Mouse (Mus musculus): ENCODE data around the gene Tubb1.

The Tubb1 gene

DNA sequence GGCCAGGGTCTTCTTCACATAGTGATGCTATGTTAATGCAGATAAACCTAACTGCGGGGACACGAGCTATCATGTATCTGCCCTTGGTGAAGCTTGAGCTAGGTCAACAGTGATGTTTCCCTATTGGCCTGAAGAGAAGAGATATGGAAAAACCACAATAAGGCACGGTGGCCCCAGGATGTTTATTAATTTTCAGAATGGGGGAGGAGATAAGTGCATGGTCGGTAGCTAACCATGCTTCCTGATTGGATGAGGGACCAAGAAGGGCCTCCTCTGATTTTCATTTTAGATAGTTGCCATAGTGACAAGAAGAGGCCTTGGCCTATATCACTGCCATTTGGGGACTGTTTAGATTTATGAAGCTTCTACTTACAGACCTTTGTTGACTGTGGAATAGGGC lies 19.8 kb downstream of the Tubb1 start:
- no peak for TF ChIP-seq GATA4 (IDR thresholded peaks at IDR 0.05; ENCODE audit: insufficient replicate concordance, low read length)

DNA sequence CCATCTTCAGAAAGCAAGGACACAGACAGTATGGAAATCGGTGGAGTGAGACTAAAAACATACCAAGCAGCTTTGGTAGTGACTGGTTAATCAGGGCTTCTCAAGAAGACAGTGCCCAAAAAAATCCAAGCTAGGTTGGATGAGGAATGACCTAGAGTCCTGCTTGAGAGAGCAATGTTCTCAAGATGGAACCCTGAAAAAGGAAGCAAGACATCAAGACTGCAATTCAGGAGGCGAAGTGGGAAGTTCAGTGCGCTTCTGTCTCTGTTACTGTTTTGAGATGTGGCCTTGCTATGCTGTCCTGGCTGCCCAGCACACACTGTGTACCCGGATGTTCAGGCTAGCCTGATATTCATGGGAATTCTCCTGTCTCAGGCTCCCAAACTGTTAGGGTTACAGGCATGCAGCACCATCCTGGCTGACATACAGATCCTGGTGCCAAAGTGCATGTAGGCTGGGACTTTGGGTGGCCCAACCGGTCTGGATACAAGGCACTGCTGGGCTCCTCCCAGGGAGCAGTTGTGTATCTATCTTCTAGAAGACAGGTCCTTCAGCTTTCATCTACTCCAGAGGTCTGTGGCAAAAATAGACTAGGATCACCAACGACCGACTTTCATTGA lies 20.4 kb downstream of the Tubb1 start:
- no peak for TF ChIP-seq GATA4 (IDR thresholded peaks at IDR 0.05; ENCODE audit: insufficient replicate concordance, low read length)

DNA sequence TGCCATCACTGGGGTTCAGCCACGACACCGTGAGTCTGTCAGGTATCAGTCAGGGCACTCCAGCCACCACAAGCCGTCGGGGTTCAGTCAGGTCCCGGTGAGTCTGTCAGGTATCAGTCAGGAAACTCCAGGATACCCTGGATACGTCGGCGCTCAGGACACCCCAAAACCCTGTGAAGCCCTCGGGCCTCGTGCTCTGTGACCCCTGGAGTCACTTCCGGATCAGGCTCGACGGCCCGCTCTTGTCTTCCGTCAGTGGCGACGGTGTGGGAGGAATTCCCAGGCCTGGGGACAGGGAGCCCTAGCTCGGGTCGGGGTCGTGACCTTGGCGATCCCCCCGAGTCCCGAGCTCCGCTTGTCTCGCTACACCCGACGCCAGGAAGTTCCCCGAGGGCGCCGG lies 21.9 kb downstream of the Tubb1 start:
- TF ChIP-seq GATA4 (IDR thresholded peaks at IDR 0.05; ENCODE audit: insufficient replicate concordance, low read length), result no peak

DNA sequence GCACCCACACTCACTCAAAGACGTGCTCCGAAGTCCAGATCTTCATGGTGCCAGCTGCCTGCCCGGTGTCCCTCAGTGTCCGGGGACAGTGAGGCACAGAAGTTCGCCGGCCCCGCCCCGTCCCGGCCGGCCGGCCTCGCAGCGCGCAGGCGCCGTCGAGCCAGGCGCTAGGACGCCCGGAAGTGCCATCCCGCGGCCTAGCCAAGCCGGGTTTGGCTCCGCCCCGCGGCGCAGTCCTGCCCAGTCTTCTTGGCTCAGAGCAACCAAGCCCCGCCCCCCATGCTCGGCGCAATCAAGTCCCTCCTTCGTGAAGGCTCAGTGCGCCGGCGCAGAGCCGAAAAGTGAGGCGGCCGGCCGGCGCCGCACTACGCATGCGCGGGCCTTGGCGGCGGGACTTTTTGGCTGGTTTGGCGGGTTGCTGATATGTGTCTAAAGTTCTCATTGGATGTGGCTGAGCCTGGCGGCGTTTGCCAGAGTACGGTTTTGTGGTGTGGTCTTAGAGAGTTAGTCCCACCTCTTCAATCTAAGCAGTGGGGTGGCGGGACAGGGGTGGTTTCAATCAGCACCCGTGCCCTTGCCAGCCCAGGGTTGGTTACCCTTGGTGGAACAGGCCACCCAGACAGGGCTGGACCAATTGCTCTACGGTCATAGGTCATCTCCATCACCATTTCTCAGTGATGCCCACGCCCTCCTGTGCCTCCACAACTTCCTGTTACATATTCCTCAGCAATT lies 22.5 kb downstream of the Tubb1 start, which contains the start of gene Prelid3b:
Gene Prelid3b (minus strand): TSS at position 264 of the 732 bp plus-strand sequence.
- TF ChIP-seq GATA4 (IDR thresholded peaks at IDR 0.05; ENCODE audit: insufficient replicate concordance, low read length), result peak; percentile 78; the same call in 1 of the 2 replicates

DNA sequence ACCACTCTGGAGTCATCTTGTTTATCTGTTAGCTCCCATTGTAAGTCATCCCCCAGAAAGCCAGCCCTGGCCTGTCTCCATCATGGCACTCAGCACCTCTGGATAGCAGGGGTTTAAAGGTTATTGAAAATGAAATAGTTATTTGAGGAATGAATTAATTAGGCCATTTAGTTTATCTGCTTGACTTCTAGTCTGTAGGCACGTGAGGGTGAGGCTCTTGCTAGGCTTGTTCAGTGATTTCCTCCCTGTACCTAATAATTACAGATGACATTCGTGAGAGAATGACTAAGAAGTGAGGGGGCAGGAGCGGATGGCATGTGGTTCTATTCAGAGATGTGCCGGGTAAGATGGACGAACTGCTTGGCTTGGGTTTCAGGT lies 23.0 kb downstream of the Tubb1 start:
- TF ChIP-seq GATA4 (IDR thresholded peaks at IDR 0.05; ENCODE audit: insufficient replicate concordance, low read length), result no peak

DNA sequence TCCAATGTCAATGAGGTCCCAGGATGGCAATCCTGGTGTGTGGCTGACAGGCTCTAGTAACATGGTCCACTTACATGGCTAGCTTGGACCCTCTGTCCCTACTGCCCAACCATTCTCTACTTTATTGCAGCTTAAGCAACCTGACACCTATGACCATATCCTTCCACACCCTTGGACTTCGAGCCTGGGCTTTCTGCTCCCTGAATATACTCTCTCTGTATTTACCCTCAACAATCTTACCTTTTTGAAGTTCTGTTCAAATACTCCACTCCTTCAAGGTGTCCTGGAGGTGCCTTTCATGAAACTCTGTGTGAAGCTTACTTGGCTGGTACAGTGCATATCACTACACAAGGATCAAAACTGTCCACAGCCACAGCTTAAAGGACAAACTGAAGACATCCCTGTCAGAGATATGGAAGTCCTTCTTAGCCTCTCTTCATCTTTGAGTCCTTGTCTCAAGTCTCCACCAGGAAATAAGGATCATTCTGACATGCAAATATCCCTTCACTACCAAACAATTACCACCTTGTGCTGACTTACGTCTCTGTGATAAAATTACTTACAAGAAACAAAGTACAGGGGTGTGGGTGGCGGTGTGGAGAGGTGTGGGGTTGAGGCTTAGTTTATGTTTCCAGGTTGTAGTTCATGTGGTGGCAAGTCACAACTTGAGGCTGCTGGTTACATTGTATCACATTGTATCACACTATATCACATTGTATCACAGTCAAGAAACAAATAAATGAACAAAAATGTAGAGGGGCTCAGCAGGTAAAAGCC lies 27.2 kb downstream of the Tubb1 start:
- TF ChIP-seq GATA4 (IDR thresholded peaks at IDR 0.05; ENCODE audit: insufficient replicate concordance, low read length), result no peak

DNA sequence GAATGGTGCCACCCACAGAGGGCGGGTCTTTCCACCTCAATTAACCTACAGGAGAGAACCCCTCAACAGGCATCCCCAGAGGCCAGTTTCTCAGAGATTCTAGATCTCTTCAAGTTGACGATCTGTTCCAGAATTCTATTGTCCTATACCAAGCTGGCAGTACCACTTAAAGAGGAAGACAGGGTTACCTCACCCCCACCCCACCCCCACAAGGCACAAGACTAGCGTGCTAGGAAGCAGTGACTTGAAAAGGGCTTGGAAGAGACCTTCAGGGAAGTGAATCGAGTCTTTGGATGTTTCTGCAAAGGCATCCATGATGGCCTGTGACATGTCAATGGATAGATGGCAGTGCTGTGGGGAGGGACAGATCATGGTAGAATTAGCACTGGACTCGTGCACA lies 28.3 kb downstream of the Tubb1 start:
- no peak for TF ChIP-seq GATA4 (IDR thresholded peaks at IDR 0.05; ENCODE audit: insufficient replicate concordance, low read length)

DNA sequence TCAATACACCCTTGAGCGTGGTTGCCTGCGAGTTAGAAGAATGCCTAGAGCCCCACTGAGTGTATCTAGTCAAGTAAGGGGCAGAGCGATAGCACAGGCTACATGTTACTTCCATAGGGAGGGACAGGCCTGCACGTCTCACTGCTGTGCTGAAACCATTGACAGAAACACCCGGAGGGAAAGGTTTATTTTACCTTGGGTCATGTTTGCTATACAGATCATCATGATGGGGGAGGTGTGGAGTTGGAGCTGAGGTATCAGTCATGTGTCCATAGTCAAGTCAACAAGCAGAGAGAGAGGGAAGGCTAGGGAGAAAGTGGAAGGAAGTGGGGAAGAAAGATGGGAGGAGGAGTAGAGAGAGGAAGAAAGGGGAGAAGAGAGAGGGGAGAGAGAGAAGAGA lies 36.5 kb downstream of the Tubb1 start:
- TF ChIP-seq GATA4 (IDR thresholded peaks at IDR 0.05; ENCODE audit: insufficient replicate concordance, low read length), result no peak

DNA sequence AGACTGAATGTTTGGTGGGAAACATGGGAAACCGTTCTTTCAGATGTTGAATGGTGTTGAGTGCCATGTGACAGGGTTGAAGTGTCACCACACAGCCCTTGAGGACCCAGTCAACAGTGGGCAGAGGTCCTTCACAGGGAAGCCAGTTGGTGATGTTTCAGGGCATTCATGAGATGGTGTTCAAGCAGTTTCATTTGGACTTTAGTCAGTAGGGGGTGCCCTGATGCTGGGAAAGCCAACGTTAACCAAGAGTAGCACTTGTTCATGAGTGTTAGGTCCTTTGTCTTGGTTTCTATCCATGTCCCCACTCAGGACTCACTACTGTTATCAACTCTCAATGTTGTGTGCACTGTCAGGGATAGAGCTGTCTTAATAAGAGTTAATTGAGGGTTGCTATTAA lies 42.4 kb downstream of the Tubb1 start:
- no peak for TF ChIP-seq GATA4 (IDR thresholded peaks at IDR 0.05; ENCODE audit: insufficient replicate concordance, low read length)

DNA sequence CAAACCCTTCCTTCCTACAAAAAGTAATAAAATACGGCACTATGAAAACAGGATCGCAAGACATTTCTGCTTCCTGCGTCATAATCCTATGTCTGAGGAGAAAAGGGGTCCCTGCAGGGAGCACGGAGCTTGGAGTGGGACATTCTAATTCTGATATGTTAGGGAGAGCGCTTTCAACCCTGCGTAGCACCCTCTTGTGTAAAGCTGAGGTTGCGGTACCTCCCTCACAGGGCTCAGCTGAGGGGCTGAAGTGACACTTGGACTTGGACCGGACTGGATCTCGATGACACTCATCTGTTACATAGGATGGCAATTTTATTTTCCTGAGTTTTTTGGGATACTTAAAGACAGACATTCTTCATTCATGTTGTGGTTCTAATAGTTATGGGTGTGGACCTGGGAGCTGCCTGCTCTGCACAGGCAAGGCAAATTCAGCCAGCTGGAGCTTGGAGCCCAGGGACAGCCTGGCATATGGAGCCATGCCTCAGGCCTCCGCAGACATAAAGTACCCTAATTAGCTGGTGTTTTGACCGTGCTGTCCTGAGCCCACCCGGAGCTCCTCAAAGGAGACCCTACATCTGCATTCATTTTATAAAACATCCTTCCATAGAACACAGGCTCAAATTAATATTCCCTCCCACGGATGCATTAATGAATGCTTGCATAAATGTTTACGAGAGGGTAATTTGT lies 50.5 kb downstream of the Tubb1 start:
- TF ChIP-seq GATA4 (IDR thresholded peaks at IDR 0.05; ENCODE audit: insufficient replicate concordance, low read length), result no peak

DNA sequence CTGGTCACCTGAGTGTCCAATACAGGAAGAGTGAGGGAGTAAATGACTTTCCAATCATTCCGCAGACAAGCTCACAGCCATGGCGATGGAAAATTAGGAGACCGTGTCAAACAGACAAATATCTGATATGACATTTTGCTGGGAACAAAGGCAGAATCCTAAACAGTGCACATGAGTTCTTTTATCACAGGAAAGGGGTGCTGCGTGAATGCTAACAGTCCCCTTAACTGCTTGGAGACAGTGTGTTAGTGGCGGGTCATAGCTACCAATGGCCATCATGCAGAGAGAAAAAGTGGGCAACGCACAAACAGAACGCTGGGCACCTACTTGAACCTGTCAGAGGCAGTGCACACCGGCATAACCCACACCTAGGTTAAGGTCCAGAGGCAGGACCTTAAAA lies 51.0 kb downstream of the Tubb1 start:
- TF ChIP-seq GATA4 (IDR thresholded peaks at IDR 0.05; ENCODE audit: insufficient replicate concordance, low read length), result no peak

DNA sequence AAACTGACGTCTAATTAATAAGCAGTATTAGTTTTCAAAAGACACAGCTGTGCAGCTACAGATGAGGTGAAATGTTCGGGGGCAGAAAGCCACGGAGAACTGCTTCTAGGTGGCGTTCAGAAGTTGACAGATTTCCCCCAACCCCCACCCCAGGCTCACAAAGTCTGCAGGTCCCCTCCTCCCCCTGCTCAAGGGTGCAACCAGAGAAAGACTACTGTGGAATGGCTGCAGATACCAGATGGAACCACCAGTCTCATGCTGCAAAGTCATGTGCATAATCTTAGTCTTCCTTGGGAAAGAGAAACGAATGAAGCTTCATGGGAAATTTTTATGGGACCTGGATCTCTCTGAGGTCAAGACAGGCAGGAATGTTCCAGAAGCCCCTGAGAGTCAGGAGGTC lies 51.8 kb downstream of the Tubb1 start:
- no peak for TF ChIP-seq GATA4 (IDR thresholded peaks at IDR 0.05; ENCODE audit: insufficient replicate concordance, low read length)

DNA sequence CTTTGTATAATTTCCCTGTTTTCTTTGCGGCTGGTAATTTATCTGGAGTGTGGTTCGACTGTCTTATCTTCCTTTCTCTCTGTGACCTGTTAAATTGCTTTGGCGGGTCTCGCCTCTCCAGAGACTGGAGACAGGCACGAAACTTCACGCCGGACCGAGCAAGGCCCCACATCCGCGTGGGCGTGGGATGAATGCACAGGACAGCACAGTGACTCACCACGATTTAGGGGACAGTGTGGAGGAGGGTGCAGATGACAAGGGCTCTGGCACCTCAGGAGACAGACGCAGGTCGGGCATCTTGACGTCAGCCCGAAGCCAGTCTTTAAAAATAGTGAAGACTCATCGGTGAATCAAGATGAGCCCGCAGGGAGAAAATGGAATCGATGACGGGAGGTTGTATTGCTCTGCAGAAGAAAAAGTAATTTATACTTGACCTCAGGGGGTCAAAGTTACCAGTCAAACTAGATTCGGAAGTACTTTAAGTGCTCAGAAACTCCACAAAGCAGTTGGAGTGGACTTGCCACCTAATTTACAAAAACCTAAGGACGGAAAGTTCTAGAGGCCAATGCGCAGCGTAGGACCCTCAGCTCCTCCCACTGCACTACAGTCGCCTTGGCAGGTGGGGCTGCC lies 52.5 kb downstream of the Tubb1 start:
- no peak for TF ChIP-seq GATA4 (IDR thresholded peaks at IDR 0.05; ENCODE audit: insufficient replicate concordance, low read length)
